Mouse (Mus musculus): ENCODE measurements around the gene Gm49711.
A peak's percentile ranks its signal among the peaks of the same experiment; 100 is the strongest.

DNA sequence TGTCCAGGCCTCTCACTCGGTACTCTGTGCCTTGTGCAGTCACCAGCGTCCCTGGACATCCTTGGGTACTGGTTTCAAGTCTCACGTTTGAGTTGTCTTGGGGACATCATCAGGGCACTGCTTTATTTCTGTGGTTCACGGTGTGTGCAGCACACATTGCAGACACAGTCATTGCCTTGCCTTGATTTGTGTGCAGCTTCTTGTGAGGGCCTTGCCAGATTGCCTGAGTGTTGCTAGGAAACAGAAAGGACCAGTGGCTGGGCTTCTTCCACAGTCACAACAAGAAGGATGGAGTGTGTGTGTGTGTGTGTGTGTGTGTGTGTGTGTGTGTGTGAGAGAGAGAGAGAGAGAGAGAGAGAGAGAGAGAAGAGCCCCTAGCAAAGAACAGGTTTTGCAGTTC lies 42.0 kb downstream of the Gm49711 start:
- TF ChIP-seq CTCF (IDR thresholded peaks at IDR 0.05; ENCODE audit: extremely low read depth, insufficient read depth, low read length) (no peak), POLR2A (IDR thresholded peaks at IDR 0.05; ENCODE audit: extremely low read depth, insufficient read depth, low read length) (0 out of 2 replicates have a peak, but pooled peaks have one; percentile 41)

Measured in cortical plate, adult 2 months (tissue).